Mouse (Mus musculus): ENCODE results near the gene 4931409K22Rik.

DNA sequence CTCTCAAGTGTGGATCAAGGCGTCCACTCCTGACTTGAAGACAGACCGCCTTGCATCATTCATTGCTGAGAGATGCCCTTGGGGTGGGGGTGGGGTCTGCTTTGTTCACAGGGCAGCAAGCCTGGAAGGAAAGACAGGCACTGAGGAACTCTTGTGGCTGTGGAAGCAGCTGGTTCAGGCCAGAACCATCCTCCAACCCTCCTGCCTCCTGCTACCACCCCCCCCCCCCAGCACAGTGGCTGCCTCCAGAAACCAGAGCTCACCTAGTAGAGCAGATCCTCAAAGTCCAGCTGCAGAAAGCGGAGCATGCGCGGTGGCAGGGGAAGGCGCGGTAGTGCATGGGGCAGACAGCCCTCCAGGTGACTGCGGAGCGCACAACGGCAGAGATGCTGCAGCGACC, 23.2 kb downstream of the 4931409K22Rik start:
- no peak for TF ChIP-seq POLR2A (IDR thresholded peaks at IDR 0.05; ENCODE audit: insufficient read length, low read depth)
- TF ChIP-seq MAX (IDR thresholded peaks at IDR 0.05; ENCODE audit: low read depth) = no peak
- no peak for TF ChIP-seq TCF12 (IDR thresholded peaks at IDR 0.05; ENCODE audit: insufficient read depth, poor library complexity, severe bottlenecking)
- TF ChIP-seq USF1 (IDR thresholded peaks at IDR 0.05; ENCODE audit: low read depth) = no peak
- no peak for TF ChIP-seq CEBPB (IDR thresholded peaks at IDR 0.05; ENCODE audit: insufficient read depth, poor library complexity, severe bottlenecking)
- TF ChIP-seq REST (IDR thresholded peaks at IDR 0.05; ENCODE audit: insufficient read depth, insufficient read length) = no peak
- TF ChIP-seq MYOD1 (IDR thresholded peaks at IDR 0.05; ENCODE audit: control insufficient read depth in 1 of 3, insufficient read length in 2 of 3, low read depth in 2 of 3) = no peak
